Mouse (Mus musculus) erythroblast, embryonic 14.5 days (primary cell): ENCODE results near the gene Cnot10.

Experiments
- GATA1 ChIP-seq: IDR thresholded peaks from 2 replicates; pipeline ENCODE4 v1.6.1; 2012; ENCODE audit warnings: low read length, inconsistent platforms, mixed read lengths
- TAL1 ChIP-seq: IDR thresholded peaks from 3 replicates; pipeline ENCODE4 v1.6.1; 2012; ENCODE audit warnings: low read length, inconsistent platforms, mixed read lengths

- TF ChIP-seq GATA1, result no peak
- TF ChIP-seq TAL1, result no peak
Measured at GRCm38 (mm10) chr9:114661991-114662390, 22.0 kb upstream of the Cnot10 start.
